20 mouse cellular contexts compared by ENCODE assay signal in the genomic region with DNA sequence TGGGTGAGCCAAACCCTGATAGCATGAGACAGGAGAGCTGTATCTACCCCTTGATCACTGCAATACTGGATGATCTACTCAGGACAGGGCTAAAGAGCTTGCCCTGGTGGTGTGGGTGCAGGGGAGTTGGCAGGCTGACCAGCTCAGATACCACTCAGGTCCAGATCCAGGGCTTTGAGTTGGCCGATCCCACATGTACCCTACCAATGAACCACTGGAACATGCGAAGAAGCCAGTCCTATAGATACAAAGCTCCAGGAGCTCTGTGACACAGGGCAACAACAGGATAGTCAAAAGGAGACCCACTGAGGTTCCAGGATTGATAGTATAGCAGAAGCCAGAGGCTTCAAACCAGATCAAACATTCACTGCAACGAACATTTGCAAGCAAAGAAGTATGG.
"Had no signal": no experiment of that assay in that cellular context is flagged by ENCODE, and none has a peak within 500 bp of the region (broad histone marks: within the 10 kb centered on the region; RNA-seq: fewer than 3 reads in every experiment).

No protein-coding gene starts in this region.

- H3K27ac ChIP-seq: limb, embryonic 12.5 days; limb, embryonic 15.5 days; liver, embryonic 14.5 days; midbrain, embryonic 12.5 days; neural tube, embryonic 13.5 days; stomach, embryonic 15.5 days had no signal

- H3K9me3 ChIP-seq: limb, embryonic 12.5 days; limb, embryonic 15.5 days; midbrain, embryonic 12.5 days; neural tube, embryonic 13.5 days; stomach, embryonic 15.5 days had no signal

- H3K27me3 ChIP-seq: limb, embryonic 12.5 days; limb, embryonic 15.5 days; midbrain, embryonic 12.5 days; neural tube, embryonic 13.5 days; stomach, embryonic 15.5 days had no signal

- H3K36me3 ChIP-seq: limb, embryonic 12.5 days; limb, embryonic 15.5 days; midbrain, embryonic 12.5 days; neural tube, embryonic 13.5 days; stomach, embryonic 15.5 days had no signal

- H3K4me2 ChIP-seq: limb, embryonic 12.5 days; limb, embryonic 15.5 days; liver, embryonic 11.5 days; lung, embryonic 14.5 days; midbrain, embryonic 12.5 days; neural tube, embryonic 13.5 days; stomach, embryonic 15.5 days had no signal

- DNase-seq: kidney, adult 9 months; kidney, postnatal 14 days; kidney, postnatal 4 days; left cerebral cortex, postnatal 4 days; liver, postnatal 0 days; lung, embryonic 14.5 days; retina, postnatal 1 day; right cerebral cortex, postnatal 25 days; spleen, adult 18-20 months; thymus, postnatal 25 days had no signal

- H3K9ac ChIP-seq: limb, embryonic 12.5 days; limb, embryonic 15.5 days; liver, embryonic 14.5 days; liver, postnatal 0 days; lung, embryonic 14.5 days; midbrain, embryonic 12.5 days; neural tube, embryonic 13.5 days; stomach, embryonic 15.5 days had no signal

- ATAC-seq: liver, postnatal 0 days; lung, postnatal 0 days; midbrain, embryonic 16.5 days had no signal

- H3K4me3 ChIP-seq: limb, embryonic 12.5 days; limb, embryonic 15.5 days; midbrain, embryonic 12.5 days; myocyte; neural tube, embryonic 13.5 days; stomach, embryonic 15.5 days had no signal
